Mouse (Mus musculus) kidney, adult 2 months (tissue): ENCODE results near the gene Hdac5.

Experiments
- CTCF ChIP-seq: fragments of 200-500 bp; conservative IDR thresholded peaks from 2 replicates; pipeline ENCODE4 v1.5.1; 2011; ENCODE audit warnings: low read depth, mild to moderate bottlenecking, control low read depth, low read length, moderate library complexity, mixed read lengths; ENCODE audit not compliant: insufficient read depth, insufficient read length
- POLR2A ChIP-seq: fragments of 200-500 bp; IDR thresholded peaks from one replicate; pipeline ENCODE4 v1.6.1; 2011; ENCODE audit warnings: low read depth, low read length, control low read depth

DNA sequence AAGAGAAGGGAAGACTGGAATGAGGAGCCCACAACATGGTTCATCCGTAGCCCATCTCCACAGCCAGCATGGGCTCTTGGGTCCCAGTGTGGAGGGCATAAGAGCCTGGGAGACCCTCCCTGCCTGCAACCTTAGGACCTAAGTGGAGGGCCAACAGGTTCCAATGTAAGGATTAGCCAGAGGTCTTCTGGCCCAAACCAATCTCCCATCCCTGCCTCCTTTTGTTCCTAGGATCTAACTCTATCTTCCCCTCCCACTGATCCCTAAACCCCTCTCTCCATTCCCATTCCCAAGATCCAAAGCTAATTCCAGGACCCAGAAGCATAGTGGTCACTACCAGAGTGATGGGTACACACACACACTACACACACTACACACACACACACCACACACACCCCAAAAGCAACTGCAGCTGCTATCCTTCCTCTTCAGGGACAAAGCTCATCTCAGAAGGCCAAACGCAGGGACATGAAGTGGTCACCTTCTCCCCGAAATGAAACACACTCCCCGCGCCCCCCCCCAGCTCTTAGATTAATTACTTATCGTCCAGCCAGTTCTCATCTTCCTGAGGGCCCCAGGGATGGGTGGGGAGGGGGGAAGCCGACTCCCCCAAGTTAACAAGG lies 1.2 kb downstream of the Hdac5 start:
- TF ChIP-seq CTCF (no peak), POLR2A (no peak)
